Mouse (Mus musculus) c-Kit-positive CD71-positive TER-119-positive erythroid progenitor cells, embryonic 14.5 days (primary cell): ENCODE data around the gene Cdkn2aipnl.

Source experiments
- DNase-seq: peaks from one replicate; pipeline ENCODE4 v3.0.0-alpha.2; 2013; ENCODE audit warnings: low spot score

Cdkn2aipnl gene

DNA sequence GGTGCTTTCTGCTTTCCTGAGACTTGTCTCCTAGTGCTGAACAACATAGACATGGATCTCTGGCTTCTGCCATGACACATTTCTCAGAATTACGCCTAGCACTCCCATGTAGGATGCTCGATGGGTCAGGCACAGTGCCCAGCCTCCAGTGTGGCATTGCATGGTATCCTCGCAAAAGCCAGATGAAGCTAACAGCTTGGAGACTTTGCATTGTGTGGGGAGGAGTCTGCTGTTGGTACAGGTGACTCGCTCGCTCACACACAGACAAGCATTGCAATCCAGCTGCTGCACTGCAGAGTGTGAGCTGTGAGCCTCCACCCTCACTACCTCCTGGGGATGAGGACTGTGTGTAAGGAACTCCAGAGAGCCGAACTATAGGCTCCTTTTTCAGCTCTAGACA lies 21.3 kb upstream of the Cdkn2aipnl start:
- DNase-seq, result no peak

DNA sequence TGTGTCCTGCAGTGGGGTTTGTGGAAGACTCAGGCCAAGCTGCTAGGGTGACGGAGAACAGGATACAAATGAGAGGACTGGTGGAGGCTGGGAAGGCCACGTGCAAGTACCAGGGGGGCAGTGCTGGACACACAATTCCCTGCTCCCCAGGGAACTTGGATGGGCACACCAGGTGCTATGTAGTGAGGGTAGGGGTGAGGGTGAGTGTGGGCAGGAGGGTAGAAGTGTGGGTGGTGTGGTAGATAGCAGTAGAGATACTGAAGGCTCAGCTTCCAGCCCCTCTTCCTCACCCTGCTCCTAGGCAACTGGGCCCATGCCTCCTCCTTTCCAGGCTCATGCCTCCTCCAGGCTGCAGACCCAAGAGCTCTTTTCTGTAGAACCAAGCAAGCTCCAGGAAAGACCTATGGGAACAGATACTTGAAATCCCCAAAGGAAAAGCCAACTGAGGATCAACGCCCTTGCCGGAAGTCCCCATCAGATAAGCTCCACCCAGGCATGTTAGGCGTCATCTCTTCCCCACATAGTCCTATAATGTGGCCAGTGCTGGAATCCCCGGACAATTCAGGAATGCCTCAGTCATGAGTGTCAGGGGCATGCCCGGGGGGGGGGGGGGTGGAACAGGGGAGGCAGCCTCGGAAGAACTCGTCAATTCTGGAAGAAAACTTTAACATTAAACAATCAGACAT lies 18.2 kb upstream of the Cdkn2aipnl start:
- DNase-seq, result no peak

DNA sequence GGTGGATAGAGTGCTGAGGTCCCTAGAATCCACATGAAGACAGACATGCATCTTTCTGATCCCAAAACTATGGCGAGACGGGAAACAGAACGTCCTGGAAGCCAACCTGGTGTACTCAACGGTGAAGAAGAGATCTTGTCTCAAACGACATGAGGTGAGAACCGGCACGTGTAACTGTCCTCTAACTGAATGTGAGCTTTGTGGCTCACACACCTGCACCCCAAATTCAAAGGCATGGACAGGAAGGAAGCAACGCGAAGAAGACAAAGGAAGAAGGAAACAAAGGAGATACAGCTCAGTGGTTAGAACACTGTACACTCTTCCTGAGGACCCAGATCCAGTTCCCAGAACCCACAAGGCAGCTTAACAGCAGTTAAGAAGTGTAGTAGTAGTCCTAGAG lies 17.5 kb upstream of the Cdkn2aipnl start:
- DNase-seq, result no peak

DNA sequence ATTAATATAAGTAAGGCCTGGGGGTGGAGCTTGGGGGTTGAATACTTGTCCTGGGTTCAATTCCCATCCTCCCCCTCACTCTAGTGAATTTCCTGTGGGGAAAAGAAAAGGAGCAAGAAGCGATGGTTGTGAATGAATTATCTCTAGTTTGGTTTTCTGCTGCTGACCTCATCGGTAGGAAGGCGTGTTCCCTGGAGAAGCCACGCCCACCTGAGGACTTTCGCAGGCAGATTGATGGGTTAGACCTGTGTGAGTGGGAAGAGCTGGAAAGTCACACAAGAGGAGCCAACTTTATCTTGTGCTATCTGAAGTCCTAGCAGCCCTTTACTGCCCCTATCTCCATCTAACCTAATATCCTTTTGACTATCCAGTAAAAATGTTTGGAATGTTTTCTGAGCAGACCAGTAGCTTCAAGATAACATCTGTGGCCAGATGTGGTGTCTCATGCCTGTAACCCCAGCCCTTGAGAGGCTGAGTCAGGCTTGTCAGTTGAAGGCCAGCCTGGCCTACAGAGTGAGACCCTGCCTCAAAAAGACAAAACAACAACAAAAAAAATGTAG lies 15.5 kb upstream of the Cdkn2aipnl start:
- DNase-seq, result no peak

DNA sequence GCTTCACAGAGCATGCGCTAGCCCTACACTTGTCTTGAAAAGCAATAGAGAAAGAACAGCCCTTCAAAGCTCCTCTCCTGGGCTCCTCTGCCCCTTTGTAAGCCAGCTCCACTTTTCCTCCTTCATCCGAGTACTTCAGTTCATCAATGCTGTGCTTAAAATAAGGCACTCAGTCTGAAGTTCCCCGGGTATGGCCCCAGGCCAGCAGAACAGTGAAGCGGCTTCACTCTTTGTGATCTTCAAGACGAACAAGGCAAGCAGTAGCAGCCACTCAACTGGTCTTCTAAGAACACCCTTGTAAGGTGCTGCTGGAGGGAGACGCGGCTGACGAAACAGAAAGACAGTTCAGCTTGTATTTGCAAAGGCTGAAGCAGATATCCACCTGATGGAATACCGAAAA lies 11.3 kb upstream of the Cdkn2aipnl start:
- DNase-seq, result no peak

DNA sequence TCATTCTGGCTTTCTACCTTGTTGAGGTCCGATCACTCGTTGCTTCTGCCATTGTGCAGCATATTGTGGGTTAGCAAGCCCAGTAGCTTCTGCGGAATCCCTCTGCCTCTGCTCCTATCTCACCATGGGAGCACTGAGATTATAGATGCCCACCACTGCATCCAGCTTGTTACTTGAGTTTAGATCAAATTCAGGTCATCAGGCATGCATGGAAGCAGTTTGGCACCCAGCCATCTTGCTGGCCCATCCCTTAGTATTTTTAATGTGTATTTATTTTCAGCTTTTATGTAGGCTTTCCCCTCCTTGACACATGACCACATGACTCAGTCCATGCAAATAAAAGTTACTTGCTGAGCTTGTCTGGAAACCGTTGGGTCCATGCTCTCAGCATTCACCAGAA lies 9.7 kb upstream of the Cdkn2aipnl start:
- DNase-seq, result no peak

DNA sequence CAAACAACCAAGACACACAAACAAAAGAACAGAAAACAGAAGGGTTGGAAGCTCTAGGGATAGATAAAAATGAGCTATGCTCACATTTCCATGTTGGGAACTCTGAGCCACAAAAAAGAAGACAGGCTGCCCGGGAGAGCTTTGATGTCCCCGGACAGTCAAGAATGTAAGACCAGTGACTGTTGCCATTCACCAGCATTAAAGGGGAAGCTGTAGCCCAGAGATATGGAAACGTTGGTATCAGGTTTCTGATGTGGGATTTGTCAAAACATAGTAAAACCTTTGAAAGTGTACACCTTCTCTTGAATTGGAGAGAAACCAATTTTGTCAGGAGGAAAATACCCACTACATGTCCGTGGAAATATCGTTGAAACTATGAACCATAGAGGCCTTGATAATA lies 8.0 kb upstream of the Cdkn2aipnl start:
- no peak for DNase-seq

DNA sequence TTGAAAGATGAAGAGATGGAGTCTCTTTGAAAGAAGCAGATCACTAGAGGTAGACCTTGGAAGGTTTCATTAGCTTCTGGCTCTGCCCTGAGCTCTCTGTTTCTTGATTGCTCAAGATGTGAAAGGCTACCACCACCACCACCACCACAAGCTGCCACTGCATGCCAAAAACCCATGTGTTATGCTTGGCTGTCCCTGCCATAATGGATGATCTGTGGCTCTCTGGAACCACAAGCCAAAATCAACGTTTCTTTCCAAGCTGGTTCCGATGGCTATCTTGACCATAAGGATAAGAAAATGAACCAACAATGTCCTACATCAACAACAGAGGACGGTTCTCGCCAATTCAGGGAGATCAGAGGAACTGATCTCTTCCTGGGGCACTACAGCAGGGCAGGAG lies 7.4 kb upstream of the Cdkn2aipnl start:
- DNase-seq, result no peak

DNA sequence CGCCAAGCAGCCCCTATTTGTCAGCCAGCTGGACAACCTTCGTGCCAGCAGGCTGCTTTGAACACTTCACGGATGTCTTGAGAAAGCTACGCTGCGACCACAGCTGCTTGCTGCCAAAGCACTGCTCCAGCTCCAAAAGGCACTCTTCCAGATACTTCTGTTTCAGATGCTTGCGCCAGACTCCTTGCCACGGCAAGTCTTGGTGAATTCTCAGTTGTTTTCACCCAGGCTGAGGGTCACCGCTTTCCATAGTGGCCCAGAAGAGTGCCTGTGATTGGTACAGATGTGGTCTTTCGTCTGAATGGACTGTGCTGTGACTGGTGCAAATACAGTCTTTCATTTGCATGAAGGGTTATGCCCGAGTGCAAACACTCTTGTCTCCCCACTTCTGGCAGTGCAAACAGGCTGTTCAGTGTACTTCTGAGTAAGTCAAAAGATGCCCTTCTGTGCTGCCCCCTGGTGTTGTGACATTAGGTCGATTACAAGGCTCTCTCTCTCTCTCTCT lies 6.4 kb upstream of the Cdkn2aipnl start:
- no peak for DNase-seq

DNA sequence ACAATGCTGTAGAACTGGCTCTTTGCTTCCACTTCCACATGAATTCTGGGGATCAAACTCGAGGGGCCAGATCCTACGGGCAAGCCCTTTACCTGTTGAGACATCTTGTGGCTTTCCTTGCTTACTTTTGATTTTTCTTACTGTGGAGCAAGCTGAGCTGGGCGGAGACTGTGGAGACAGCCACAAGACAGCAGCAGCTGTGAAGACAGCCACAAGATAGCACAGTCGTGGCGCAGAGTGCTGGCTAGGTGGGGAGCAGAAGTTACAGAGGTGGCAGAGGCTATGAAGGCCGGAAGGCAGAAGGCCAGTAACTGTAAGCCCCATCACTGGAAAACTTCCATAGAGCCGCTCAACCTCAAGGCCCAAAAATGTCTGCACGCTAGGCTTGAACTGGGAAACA lies 5.7 kb upstream of the Cdkn2aipnl start:
- DNase-seq, result no peak

DNA sequence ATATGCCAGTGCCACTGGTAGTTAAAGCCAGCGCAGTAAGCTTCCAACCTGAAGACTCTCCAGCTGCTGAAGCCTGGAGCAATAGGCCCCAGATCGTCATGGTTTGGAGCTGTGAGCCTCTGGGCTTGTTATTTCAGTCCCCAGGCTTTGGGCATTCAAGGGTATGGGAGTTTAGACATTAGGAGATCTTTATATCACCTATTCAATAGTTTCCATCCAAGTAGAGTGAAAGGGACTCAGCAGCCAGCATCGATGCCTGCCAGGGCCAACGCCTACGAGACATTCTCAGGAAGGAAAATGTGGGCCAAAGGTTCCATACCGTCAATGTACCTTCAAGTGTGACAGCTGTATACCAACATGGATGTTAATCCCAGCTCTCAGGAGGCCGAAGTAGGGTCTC lies 5.2 kb upstream of the Cdkn2aipnl start:
- no peak for DNase-seq

DNA sequence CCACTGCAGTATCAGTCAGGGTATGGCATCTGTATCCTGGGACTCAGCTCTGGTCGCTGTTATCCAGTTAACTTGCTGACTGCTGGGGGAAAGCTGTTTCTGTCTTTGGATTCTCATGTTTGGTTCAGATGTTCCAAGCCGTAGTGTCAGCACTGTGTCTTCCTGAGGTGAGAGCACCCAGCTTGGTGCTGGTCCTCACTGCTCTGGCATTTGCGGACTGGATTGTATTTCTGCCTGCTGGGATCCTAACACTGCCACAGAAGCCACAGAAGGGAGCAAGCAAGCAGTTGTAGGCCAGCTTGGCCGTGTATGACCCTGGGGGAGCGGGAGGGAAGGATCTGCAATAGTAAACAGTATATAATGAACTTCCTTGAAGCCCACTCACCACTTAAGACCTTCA lies 810 bp upstream of the Cdkn2aipnl start:
- DNase-seq, result no peak

DNA sequence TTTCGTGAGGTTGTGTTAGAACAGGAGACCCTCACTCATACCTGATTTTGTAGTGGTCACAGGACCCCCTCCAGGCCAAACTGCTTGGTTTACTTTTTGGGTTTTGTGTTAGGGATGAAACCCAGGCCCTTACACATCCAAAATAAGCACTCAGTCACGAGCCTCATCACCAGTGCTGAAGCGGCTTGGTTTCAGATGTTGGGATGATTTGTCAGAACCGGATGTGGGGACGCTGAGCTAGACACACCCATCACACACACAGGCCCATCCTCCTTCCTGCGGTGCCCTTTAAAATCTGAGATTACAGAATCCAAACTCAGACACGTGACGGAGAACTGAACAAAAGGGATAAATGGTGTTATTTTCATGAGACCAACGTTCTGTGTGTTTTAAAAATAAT lies 1.4 kb downstream of the Cdkn2aipnl start:
- DNase-seq, result no peak

DNA sequence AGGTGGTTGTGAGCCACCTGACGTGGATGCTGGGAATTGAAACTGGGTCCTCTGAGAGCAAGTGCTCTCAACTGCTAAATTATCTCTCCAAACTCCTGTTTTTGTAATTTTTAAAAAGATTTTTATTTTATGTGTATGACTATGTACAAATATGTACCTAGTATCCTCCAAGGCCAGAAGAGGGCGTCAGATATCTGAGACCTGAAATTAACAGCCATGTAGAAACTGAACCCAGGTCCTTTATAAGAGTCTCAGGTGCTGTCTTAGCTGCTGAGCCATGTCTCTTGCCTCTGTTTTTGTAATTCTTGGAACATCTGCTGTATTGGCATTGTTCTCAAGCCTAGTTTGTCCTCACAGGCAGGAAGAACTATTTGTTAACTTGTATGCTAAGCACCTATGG lies 2.0 kb downstream of the Cdkn2aipnl start:
- DNase-seq, result peak; percentile 10

DNA sequence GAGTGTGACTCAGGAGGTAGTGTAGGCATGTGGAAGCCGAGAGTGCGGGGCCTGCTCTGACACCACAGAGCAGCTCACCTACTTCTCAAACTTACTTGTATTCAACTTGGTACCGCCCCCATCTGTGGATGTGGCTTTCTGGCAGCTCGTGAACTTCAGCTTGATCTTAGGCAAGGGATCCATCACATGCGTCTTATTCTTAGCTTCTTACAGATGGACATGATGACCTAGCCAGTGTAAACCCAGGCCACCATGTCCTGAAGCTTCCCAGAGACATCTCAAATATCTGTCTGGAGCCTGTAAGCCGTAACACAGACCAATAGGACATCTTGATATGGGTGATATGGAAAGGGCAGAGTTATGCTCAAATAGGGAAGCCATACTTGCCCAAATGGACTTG lies 4.2 kb downstream of the Cdkn2aipnl start:
- DNase-seq, result no peak

DNA sequence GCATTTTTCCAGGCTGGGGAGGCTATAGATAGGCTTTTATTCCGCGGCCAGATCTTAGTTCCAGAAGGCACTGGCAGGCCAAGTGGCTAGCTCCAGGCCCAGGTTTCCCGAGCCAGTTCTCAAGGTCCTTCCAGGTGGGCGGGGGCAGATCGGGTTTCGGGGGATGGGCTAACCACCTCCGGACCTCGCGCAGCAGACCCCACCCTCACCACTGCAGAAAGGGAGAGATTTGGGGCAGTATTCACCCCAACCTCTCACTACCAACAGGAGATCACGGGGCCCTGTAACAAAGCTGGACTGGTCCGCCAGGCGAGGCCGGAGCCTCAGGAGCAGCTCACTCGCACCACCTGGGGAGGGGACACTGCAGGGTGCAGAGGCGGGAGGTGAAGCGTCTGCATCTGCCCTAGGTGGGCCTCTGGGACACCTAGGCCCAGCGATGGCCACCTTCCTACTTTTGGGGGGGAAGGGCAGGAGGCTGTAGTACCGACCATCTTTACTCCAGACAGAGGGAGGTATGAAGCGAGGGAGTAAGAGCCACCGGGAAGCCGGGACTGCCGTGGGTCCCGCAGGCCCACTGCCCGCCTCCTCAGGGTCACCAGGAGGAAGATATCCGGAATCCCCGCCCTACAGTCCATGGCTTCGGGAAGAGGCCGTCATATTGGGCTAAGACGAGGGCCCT lies 32.3 kb downstream of the Cdkn2aipnl start:
- DNase-seq, result no peak

DNA sequence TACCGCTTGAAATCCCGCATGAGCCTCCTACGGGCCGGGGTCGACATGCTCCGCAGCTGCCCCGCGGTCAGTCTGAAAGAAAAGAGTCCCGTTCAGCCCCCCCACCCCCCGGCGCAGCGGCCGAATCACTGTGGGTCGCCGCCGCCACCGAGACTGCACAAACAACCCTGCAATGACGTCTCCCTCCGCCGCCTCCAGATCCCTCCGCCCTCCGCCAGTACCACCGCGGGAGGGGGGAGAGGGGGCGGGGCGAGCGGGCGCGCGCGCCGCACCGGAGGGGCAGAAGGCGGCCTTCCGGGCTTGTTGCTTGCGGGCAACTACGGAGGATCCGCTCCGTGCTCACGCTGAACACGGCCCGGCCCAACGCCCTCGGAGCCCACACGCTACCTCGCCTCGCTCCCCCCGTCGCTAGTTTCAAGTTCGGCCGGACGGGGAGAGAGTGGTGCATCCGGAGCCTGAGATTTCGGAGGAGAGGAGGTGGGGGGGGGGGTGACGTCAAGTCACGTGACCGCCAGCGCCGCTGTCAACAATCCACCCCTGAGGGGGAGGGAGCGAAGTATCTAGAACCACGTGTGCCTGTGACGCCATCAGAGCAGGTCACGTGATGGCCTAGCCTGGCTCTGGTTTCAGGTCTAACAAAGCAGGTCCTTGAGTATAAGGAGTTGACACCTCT lies 33.0 kb downstream of the Cdkn2aipnl start, which contains the start of gene Ube2b:
Gene Ube2b, minus strand, starts transcription at position 473 of the 673 bp plus-strand sequence.
- peak; percentile 96 for DNase-seq

DNA sequence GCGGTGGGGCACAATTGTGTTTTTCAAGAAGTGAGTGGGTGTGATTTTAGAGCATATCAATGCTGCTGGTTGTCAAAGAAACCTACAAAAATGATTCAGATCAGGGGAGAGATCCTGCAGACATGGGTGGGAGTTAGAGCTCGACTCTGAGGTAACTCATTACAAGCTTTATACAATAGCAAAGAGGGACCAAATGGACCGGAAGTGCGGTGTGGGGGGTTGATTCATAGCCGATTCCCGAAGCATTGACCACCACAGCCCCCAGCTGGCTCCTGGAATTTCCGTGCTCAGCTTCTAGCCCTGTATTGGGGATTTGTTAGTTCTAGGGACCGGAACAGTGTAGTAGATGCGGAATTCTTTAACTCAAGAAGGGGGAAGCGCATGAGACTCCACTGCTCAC lies 33.9 kb downstream of the Cdkn2aipnl start:
- no peak for DNase-seq

DNA sequence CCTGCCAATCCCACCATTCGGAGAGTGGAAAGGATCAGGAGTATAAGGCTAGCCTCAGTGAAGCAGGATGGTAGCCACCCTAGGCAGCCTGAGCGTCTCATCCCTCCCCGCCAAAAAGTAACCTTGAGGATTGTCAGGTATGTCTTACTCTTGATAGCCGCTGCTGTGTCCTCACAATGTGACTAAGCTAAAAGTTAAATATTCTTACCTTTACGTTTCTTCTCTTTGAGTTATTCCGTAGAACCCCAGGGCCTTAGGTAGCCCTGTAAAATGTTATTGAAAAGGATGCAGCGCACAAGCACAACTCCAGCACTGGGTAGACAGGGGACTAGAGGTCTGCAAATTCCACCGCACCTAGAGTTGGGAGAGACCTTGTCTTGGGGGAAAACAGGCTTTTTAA lies 34.4 kb downstream of the Cdkn2aipnl start:
- no peak for DNase-seq

DNA sequence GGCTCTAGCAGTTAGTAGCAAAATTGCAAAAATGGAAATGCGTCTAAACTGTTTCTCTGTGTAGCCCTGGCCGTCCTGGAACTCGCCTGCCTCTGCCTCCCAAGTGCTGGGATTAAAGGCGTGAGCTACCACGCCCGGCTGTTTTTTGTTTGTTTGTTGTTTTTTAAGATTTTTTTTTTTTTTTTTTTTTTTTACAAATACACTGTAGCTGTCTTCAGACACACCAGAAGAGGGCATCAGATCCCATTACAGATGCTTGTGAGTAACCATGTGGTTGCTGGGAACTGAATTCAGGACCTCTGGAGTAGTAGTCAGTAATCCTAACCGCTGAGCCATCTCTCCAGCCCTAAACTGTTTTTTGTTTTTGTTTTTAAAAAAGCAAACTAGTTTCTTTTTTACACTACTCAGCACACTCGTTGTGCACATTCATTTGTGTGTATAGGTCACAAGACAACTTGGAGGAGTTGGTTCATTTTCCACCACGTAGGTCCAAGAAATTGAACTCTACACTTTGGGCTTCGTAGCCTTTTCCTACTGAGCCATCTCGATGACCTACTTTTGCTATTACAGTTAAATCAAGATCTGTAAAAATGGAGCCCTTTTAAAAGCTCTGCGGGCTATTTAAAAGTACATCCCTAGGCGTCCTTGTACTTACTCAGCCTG lies 35.5 kb downstream of the Cdkn2aipnl start:
- peak; percentile 26 for DNase-seq

DNA sequence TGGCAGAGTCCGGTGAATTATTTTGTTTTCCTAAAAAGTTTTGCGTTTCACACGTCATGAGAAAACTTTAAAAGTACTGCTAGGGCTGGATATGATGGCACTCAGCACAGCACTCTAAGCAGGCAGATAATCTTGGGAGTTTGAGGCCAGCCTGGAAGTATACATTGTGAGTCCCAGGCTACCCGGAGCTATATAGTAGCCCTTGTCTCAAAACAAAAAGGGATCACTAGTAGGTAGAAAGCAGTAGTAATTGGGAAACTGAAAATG lies 36.0 kb downstream of the Cdkn2aipnl start:
- no peak for DNase-seq

DNA sequence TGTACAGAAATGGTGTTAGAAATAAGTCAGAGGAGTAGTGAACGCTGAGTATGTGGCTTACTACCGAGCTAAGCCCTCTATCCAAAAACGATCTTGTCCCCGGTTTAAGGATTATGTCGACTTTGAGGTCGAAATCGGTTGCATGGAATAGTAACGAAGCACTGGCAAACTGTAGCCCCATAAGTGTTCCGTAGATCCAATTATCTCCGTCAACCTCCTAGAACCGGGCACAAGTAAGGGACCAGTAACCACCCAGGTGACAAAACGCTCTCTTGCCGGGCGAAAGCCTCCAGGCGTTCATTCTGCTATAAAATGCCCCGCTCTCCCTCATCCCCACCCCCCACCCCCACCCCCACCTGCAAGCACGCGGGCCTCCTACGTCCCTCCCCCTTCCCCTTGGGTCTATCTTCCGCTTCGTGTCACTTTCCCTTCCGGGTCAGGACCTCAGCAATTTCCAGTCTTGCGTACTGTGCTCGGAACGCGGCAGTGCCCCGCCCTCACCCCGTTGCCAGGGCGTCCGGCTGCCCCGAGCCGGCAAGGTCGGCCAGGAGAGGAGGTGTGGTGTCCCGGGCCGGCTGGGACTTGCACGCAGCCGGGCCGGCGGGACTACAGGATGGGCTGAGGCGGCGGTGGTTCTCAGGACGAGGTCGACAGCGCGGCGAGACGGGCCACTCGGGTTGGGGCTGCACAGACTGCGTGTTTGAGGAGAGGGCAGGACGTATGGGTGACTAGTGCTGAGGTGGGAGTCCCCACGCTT lies 36.5 kb downstream of the Cdkn2aipnl start, which contains the start of gene Cdkl3:
Gene Cdkl3, plus strand, starts transcription at position 450 of the 757 bp plus-strand sequence.
- peak; percentile 92 for DNase-seq
